Mouse (Mus musculus): ENCODE measurements around the gene Hsf5.

The Hsf5 gene

DNA sequence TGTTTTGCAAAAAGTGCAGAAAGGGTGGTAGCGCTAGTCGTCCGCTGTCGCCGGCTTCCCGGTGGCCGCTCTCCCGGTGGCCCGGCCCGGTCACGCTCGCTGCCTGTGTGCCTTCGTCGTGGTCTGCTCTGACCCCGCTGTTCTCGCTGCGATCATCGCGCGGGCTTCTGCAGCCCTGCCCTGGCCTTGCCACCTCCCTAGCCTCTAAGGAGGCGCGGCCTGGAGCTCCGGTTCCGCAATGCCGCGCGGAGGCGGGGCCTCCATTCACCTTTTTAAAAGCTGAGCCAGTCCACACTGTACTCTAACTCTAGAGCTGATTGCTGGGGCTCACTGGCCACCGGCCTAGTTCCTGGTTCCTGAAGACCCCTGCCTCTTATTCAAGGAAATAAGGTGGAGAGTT lies 22.2 kb downstream of the Hsf5 start:
- DNase-seq (ENCODE audit: low spot score in 2 of 2) = peak; percentile 64 to 84

GRCm38 (mm10) chr11:87642865-87643264 lies 25.9 kb downstream of the Hsf5 start:
- no peak for DNase-seq (ENCODE audit: low spot score in 2 of 2)

- DNase-seq (ENCODE audit: low spot score in 2 of 2) = no peak
These were observed 37.7 kb downstream of the Hsf5 start for GRCm38 (mm10) chr11:87654693-87655092.

- DNase-seq (ENCODE audit: low spot score in 2 of 2) = no peak
These were observed 42.3 kb downstream of the Hsf5 start for GRCm38 (mm10) chr11:87659216-87659615.

DNA sequence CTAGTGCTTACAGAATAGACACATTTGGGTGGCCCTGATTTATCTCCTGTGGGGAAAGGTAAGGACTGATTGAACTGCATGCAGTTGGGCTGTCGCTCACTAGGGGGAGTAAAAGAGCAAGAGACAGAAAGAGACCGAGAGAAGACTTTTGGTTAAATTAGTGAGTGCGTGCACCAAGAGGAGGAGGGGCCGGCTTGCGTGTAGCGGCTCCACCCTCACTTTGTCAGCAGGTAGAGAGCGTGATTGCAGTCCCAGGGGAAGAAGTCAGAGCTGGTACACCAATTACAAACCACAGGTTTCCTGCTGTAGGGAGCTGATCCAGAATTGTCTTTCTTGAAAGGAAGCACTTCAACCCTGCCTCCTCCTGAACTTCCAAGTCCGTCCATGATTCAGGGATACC lies 45.4 kb downstream of the Hsf5 start, which contains the start of gene Rnf43:
TSS of gene Rnf43 (plus strand) at position 316 of the 400 bp plus-strand sequence.
- peak; percentile 84 to 94 for DNase-seq (ENCODE audit: low spot score in 2 of 2)

DNA sequence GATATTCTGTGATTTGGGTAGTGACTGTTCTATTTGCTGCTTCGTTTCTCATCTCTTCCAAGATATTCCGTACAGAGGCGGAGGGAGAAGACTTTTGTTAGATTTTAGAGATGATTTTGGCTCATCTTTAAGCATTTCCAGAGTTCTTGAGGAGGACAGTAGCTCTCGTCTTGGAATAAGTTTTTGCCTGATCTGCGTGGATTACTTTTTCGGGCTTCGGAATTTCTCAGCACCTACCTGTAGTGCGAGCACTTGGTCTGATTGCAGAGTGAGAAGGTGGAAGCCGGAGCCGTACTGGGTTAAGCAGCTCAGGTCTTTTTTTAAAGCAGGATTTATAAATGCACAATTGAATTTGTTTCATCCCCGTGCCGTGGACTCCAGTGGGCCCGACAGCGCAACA lies 45.9 kb downstream of the Hsf5 start:
- DNase-seq (ENCODE audit: low spot score in 2 of 2) = no peak

- no peak for DNase-seq (ENCODE audit: low spot score in 2 of 2)
These were observed 47.0 kb downstream of the Hsf5 start for GRCm38 (mm10) chr11:87663948-87664347.

- no peak for DNase-seq (ENCODE audit: low spot score in 2 of 2)
These were observed 47.6 kb downstream of the Hsf5 start for GRCm38 (mm10) chr11:87664521-87664920.

DNA sequence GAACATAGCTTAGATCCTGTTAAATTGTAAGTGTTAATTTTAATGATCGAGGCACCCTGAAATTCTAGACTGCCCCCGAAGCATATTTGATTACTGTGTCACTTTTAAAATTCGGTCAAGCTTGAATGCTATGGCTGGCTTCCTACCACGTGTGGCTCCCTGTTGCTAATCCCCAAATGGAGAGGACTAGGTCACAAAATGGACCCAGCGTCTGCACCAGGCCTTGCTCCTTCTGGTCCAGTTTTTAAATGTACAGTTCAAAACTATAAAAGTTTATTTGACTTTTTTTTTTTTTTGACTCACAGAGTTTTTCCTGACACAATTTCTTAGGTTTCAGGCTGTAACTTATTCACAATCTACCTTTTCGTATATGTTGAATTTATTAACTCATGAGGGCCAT lies 48.3 kb downstream of the Hsf5 start:
- DNase-seq (ENCODE audit: low spot score in 2 of 2) = no peak

- DNase-seq (ENCODE audit: low spot score in 2 of 2) = no peak
These were observed 48.7 kb downstream of the Hsf5 start for GRCm38 (mm10) chr11:87665658-87666057.

- no peak for DNase-seq (ENCODE audit: low spot score in 2 of 2)
These were observed 49.5 kb downstream of the Hsf5 start for GRCm38 (mm10) chr11:87666256-87667035.

GRCm38 (mm10) chr11:87667107-87668090 lies 50.4 kb downstream of the Hsf5 start:
- no peak for DNase-seq (ENCODE audit: low spot score in 2 of 2)

- no peak for DNase-seq (ENCODE audit: low spot score in 2 of 2)
These were observed 56.3 kb downstream of the Hsf5 start for GRCm38 (mm10) chr11:87673282-87673681.

GRCm38 (mm10) chr11:87675606-87676005 lies 58.6 kb downstream of the Hsf5 start:
- no peak for DNase-seq (ENCODE audit: low spot score in 2 of 2)

GRCm38 (mm10) chr11:87677756-87678155 lies 60.8 kb downstream of the Hsf5 start:
- DNase-seq (ENCODE audit: low spot score in 2 of 2) = no peak

DNA sequence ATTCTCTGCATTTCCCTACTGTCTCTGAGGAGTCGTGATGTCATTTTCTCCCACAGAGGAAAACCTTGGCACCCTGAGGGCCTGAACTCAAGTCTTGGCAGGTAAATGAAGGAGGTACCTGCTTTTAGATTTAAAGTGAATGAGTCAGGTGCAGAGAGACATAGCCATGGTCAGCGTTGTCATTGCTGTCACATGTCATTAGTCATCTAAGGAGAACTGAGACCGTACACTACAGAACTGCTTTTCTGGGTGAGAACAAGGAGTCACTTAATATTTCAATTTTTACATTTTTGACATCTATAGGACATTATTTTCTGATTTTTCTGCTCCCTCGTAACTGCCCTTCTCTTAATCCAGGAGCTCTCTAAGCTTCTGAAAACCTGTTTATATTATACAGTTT lies 61.6 kb downstream of the Hsf5 start:
- DNase-seq (ENCODE audit: low spot score in 2 of 2) = no peak

DNA sequence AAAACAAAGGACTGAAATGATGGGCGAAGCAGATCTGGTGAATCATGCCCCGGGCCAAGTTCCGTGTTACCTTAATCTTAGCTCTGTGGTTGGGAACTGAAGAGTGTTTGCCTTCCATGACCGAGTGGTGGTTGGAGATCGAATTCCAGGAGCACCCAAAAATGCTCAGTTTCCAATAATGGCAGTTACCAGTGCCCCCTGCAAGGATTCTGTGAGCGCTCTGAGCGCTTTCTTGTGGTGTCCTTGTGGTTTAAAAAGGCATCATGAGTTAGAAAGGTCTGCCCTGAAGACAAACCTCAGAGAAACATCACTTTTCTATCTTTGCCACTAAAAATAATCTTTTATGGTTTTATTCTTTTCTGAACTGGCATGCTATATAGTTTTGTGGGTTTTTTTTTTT lies 62.0 kb downstream of the Hsf5 start:
- DNase-seq (ENCODE audit: low spot score in 2 of 2) = no peak

DNA sequence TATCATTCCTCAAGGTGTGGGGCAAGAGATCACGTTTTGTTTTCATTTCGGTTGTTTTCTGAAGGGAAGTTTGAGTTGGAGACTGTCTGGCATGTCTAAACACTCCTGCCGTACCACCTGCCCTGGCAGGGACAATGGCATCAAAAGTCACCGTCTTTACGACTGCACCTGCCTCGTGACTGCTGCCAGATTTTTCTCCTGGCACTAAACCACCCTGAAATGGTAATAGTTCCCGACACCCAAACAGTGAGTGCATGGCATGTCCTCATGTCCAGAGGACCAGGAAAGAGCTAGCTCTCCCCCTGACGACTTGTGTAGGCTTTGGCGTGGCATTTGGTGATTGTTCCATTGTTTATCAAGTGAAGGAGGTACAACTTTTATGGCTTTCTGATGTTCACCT lies 63.8 kb downstream of the Hsf5 start:
- DNase-seq (ENCODE audit: low spot score in 2 of 2) = no peak

DNA sequence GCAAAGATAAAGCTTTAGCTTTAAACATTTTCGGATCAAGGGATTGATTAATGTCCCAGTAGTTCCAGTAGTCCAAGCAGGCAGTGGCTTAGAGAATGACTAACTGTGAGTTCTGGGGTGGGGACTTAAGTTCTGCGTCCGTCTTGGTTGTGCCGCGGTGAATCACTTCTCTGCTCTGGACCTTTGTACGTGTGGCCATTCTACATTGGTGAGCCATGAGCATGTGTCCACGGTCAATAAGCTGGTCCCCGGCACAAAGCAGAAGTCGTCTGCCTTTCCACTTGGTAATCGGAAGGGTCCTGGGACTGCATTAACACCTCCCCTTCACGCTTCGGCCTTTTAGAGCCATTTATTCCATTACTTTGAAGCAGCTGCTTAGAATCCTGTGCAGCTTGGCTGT lies 65.1 kb downstream of the Hsf5 start:
- no peak for DNase-seq (ENCODE audit: low spot score in 2 of 2)

- no peak for DNase-seq (ENCODE audit: low spot score in 2 of 2)
These were observed 66.0 kb downstream of the Hsf5 start for GRCm38 (mm10) chr11:87682838-87683571.

GRCm38 (mm10) chr11:87686407-87686806 lies 69.4 kb downstream of the Hsf5 start:
- DNase-seq (ENCODE audit: low spot score in 2 of 2) = no peak

Measured in spleen, postnatal 4 days (tissue).